In the genomic region with DNA sequence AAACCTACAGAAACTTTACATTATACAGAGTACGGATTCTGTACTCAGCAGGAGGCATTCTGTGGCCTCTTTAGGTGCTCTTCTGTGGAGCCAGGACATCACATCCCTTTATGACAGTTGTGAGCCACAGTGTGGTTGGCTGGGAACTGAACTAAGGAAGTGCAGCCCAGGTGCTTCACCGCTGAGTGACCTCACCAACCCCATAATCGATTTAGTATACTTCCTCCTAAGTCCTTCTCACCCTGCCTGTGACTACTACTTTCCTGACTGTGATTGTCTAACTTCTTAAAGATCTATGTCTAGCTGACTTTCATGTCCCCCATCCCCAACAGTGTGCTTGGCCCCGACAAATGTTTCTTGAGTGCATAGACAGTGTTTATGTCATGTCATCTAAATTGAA, we compare ENCODE assay signal across 23 mouse cellular contexts. TPM values are rescaled to one million over a fixed set of nuclear protein-coding genes. Genes with fewer than 3 reads are reported as not detected.
DNase-seq lines count a peak whose midpoint lies in the region; ATAC-seq lines count a peak whose summit lies in the region.
"Had no signal": no experiment of that assay in that cellular context is flagged by ENCODE, and none has a peak within 500 bp of the region (broad histone marks: within the 10 kb centered on the region; RNA-seq: fewer than 3 reads in every experiment).

No protein-coding gene starts in this region.

- peak; percentile 82 for ATAC-seq in common myeloid progenitor, adult 5-6 weeks (replicated peaks; ENCODE audit: low read depth, poor library complexity, severe bottlenecking)
- peak; percentile 58 for ATAC-seq in megakaryocyte progenitor cell, adult 5-6 weeks (replicated peaks; ENCODE audit: poor library complexity)
- no peak for ATAC-seq in cerebellum, adult (ENCODE audit: insufficient number of reproducible peaks, low FRiP score, low TSS enrichment)
- ATAC-seq: forebrain, embryonic 13.5 days; forebrain, embryonic 16.5 days; hindbrain, embryonic 16.5 days; intestine, embryonic 15.5 days had no signal

- H3K36me3 ChIP-seq in splenic B cell, adult 2 months (ENCODE audit: control insufficient read depth, insufficient read depth, low read length, poor library complexity, severe bottlenecking) = no peaks in the 10 kb centered on the region
- H3K36me3 ChIP-seq: intestine, embryonic 15.5 days had no signal

- DNase-seq in B cell, adult 2 months = peak; percentile 23 to 28
- DNase-seq in splenic B cell, adult 2 months (ENCODE audit: low read depth, low spot score) = peak; percentile 61
- no peak for DNase-seq in layer of hippocampus, postnatal 25 days (ENCODE audit: extremely low spot score in 1 of 2, low spot score in 1 of 2)
- no peak for DNase-seq in adrenal gland, postnatal 36 days
- DNase-seq: adrenal gland, adult 2 months; adrenal gland, postnatal 14 days; cerebellum, adult 18-20 months; cerebellum, adult 9-10 months; cerebellum, postnatal 14 days; gastrocnemius, adult 2 months; gastrocnemius, postnatal 14 days; heart, adult 2 months; kidney, adult 11 months had no signal

- H3K27me3 ChIP-seq in splenic B cell, adult 2 months (ENCODE audit: control insufficient read depth, insufficient read depth, low read length, poor library complexity, severe bottlenecking) = no peaks in the 10 kb centered on the region
- H3K27me3 ChIP-seq: forebrain, embryonic 13.5 days; hindbrain, embryonic 13.5 days; intestine, embryonic 15.5 days had no signal

RNA-seq across cellular contexts. Expression of a gene that starts 24.6 kb away (rescaled TPM):
- total RNA-seq in common myeloid progenitor, adult 5-6 weeks (2017) = 3.8 and 4.1 TPM in 2 replicates
- total RNA-seq in megakaryocyte progenitor cell, adult 5-6 weeks (2015) = 1.3 and 1.8 TPM in 2 replicates
- total RNA-seq in megakaryocyte progenitor cell, adult 5-6 weeks (2017) = 0.79 and 3.8 TPM in 2 replicates
- total RNA-seq in layer of hippocampus, postnatal 25 days (2021) = 10 to 100 TPM; 41.6 to 45.3 TPM
- 10 to 100 TPM; 15.4 to 16.5 TPM for total RNA-seq in adrenal gland, postnatal 36 days (2021)

RNA-seq across cellular contexts. Expression of a gene that starts 31.5 kb away (rescaled TPM):
- 18.0 and 36.4 TPM in 2 replicates for total RNA-seq in common myeloid progenitor, adult 5-6 weeks (2017)
- total RNA-seq in megakaryocyte progenitor cell, adult 5-6 weeks (2015) = 41.9 and 43.1 TPM in 2 replicates
- total RNA-seq in megakaryocyte progenitor cell, adult 5-6 weeks (2017) = 23.2 and 29.7 TPM in 2 replicates
- 1 to 10 TPM; 4.4 to 5.7 TPM for total RNA-seq in layer of hippocampus, postnatal 25 days (2021)
- total RNA-seq in adrenal gland, postnatal 36 days (2021) = 10 to 100 TPM; 10.7 to 13.5 TPM

RNA-seq across cellular contexts. Expression of a gene that starts 50.6 kb away (rescaled TPM):
- not detected in 2 replicates for total RNA-seq in common myeloid progenitor, adult 5-6 weeks (2017)
- not detected in 2 replicates for total RNA-seq in megakaryocyte progenitor cell, adult 5-6 weeks (2015)
- total RNA-seq in megakaryocyte progenitor cell, adult 5-6 weeks (2017) = not detected in 2 replicates
- not detected for total RNA-seq in layer of hippocampus, postnatal 25 days (2021)
- not detected for total RNA-seq in adrenal gland, postnatal 36 days (2021)
- total RNA-seq: adrenal gland, adult 2 months; adrenal gland, postnatal 14 days; heart, adult 2 months; heart, postnatal 25 days; MEL had no signal

Comparison
In these comparisons a context has a peak if more than half of its experiments do, and no peak if none do; other contexts are left out.
1. DNase-seq: peak in B cell, adult 2 months (2 of 2) and splenic B cell, adult 2 months (single experiment); none in layer of hippocampus, postnatal 25 days (0 of 2) and adrenal gland, postnatal 36 days (0 of 2).